Mouse (Mus musculus): ENCODE measurements around the gene Bbs5. TPM values are rescaled to one million over a fixed set of nuclear protein-coding genes. Genes with fewer than 3 reads are reported as not detected.

Gene Bbs5
- polyA plus RNA-seq (2012), result 0.10 TPM in 1 of 2 replicates, not detected in the other

GRCm38 (mm10) chr2:69646726-69647490, at the start of gene Bbs5:
Gene Bbs5, plus strand, starts transcription at chr2:69647171.

GRCm38 (mm10) chr2:69669853-69670252, 22.9 kb downstream of the Bbs5 start, which contains the start of gene Klhl41:
Gene Klhl41, plus strand, starts transcription at chr2:69670120.

GRCm38 (mm10) chr2:69712981-69713625, 66.1 kb downstream of the Bbs5 start, which contains the start of gene Fastkd1:
Gene Fastkd1, minus strand, starts transcription at chr2:69713516.

Other genes with a start within 250 kb of the Bbs5 start
- gene Lrp2, start 61.1 kb upstream of the Bbs5 start, polyA plus RNA-seq (2012), result under 0.01 TPM in 1 of 2 replicates, not detected in the other
- 0.08 TPM in 1 of 2 replicates, not detected in the other for gene Klhl41, start 22.9 kb downstream of the Bbs5 start, polyA plus RNA-seq (2012)
- gene Fastkd1, start 66.3 kb downstream of the Bbs5 start, polyA plus RNA-seq (2012), result 0.58 and 0.68 TPM in 2 replicates
- 13.7 and 21.4 TPM in 2 replicates for gene Ppig, start 75.4 kb downstream of the Bbs5 start, polyA plus RNA-seq (2012)
- gene Ccdc173, start 142.4 kb downstream of the Bbs5 start, polyA plus RNA-seq (2012), result 0.37 and 0.44 TPM in 2 replicates
- 33.9 and 37.1 TPM in 2 replicates for gene Phospho2, start 142.5 kb downstream of the Bbs5 start, polyA plus RNA-seq (2012)
- gene Klhl23, start 174.8 kb downstream of the Bbs5 start, polyA plus RNA-seq (2012), result 1.3 and 2.0 TPM in 2 replicates
- 31.5 and 45.4 TPM in 2 replicates for gene Ssb, start 214.4 kb downstream of the Bbs5 start, polyA plus RNA-seq (2012)
- 75.0 TPM in 2 replicates for gene Mettl5, start 238.4 kb downstream of the Bbs5 start, polyA plus RNA-seq (2012)